Mouse (Mus musculus) left cerebral cortex, postnatal 36 days (tissue): ENCODE results near the gene Tmprss11f. TPM values are rescaled to one million over a fixed set of nuclear protein-coding genes. Genes with fewer than 3 reads are reported as not detected.

Experiments used
- total RNA-seq, 2 experiments: library from RNA; stranded (reverse); gene quantifications; 2 replicates each; pipeline ENCODE4 v1.2.3; 2021

The Tmprss11f gene
- total RNA-seq, 2 experiments from 2014 or later: not detected

Other genes starting within 250 kb of the Tmprss11f start
- under 1 TPM in 1 of 2 experiments, not detected in 1; 0.12 TPM for gene Tmprss11a, start 163.4 kb downstream of the Tmprss11f start, total RNA-seq
- gene Tmprss11g, start 113.8 kb downstream of the Tmprss11f start, total RNA-seq: not detected
- not detected for gene Tmprss11b, start 43.9 kb upstream of the Tmprss11f start, total RNA-seq
- not detected for gene Tmprss11e, start 113.4 kb upstream of the Tmprss11f start, total RNA-seq
- gene Ythdc1, start 171.8 kb upstream of the Tmprss11f start, total RNA-seq: 10 to 100 TPM; 47.6 to 68.8 TPM